Comparison of ENCODE assay signal across 24 mouse cellular contexts in the genomic region with DNA sequence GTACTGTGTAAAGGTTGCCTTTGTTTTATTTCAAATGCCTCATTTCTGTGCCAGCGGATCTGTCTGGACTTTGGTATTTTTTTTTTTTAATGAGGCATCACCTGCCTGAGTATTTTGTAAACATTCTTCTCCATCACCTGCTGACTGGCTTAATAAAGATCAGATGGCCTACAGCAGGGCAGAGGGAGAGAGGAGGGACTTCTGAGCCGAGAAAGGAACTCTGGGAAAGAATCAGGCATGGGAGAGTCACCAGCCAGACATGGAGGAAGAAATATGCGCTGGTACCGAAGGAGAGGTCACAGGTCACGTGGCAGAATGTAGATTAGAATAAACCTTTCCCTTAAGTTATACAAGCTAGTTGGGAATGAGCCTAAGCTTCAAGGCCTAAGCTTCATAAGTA.
DNase-seq lines count a peak whose midpoint lies in the region; ATAC-seq and TF ChIP-seq lines count a peak whose summit lies in the region.
"Had no signal": no experiment of that assay in that cellular context is flagged by ENCODE, and none has a peak within 500 bp of the region (broad histone marks: within the 10 kb centered on the region; RNA-seq: fewer than 3 reads in every experiment).

No protein-coding gene starts in this region.

- ATAC-seq in stomach, embryonic 14.5 days (ENCODE audit: insufficient number of reproducible peaks, insufficient read depth, low FRiP score, low read depth): peak; percentile 49; the same call in 1 of the 2 replicates
- no peak for ATAC-seq in neural tube, embryonic 15.5 days (ENCODE audit: low FRiP score)
- ATAC-seq in hindbrain, embryonic 13.5 days (ENCODE audit: low FRiP score): no peak
- ATAC-seq: activated CD4-positive, CD25-positive, alpha-beta regulatory T cell, adult 4 months; inflammation-experienced regulatory T-cells, adult 6 months had no signal

- no peak overlapping the region for H3K4me2 ChIP-seq in stomach, embryonic 14.5 days (replicated peaks; ENCODE audit: low read depth, low read length)
- no peak overlapping the region for H3K4me2 ChIP-seq in neural tube, embryonic 15.5 days
- H3K4me2 ChIP-seq in hindbrain, embryonic 13.5 days: no peak overlapping the region
- H3K4me2 ChIP-seq: embryonic facial prominence, embryonic 12.5 days; heart, embryonic 11.5 days; hindbrain, embryonic 14.5 days; limb, embryonic 13.5 days; lung, embryonic 15.5 days had no signal

- 21% methylated on average over 5 of the region's 5 CpGs for WGBS in liver, adult 2 months
- 19% methylated on average over 5 of the region's 5 CpGs for WGBS in stomach, embryonic 14.5 days
- WGBS in neural tube, embryonic 15.5 days: 61% methylated on average over 5 of the region's 5 CpGs
- WGBS in hindbrain, embryonic 13.5 days: 67% methylated on average over 5 of the region's 5 CpGs

- no peak for TF ChIP-seq CTCF in liver, adult 2 months (IDR thresholded peaks at IDR 0.05; ENCODE audit: low read depth, low read length)

- no peaks in the 10 kb centered on the region for H3K27me3 ChIP-seq in liver, adult 2 months (ENCODE audit: control insufficient read depth, insufficient read depth, low read length)
- H3K27me3 ChIP-seq in stomach, embryonic 14.5 days (ENCODE audit: control insufficient read depth, insufficient read depth, low read length): no peaks in the 10 kb centered on the region
- H3K27me3 ChIP-seq in neural tube, embryonic 15.5 days (replicated peaks): no peaks in the 10 kb centered on the region
- H3K27me3 ChIP-seq in hindbrain, embryonic 13.5 days: no peaks in the 10 kb centered on the region
- H3K27me3 ChIP-seq: embryonic facial prominence, embryonic 12.5 days; limb, embryonic 13.5 days; lung, embryonic 15.5 days had no signal

- no peak for TF ChIP-seq POLR2A in liver, adult 2 months (IDR thresholded peaks at IDR 0.05; ENCODE audit: extremely low read depth, insufficient read depth, low read length)

- H3K36me3 ChIP-seq in liver, adult 2 months (ENCODE audit: control insufficient read depth, insufficient read depth, low read length): no peaks in the 10 kb centered on the region
- H3K36me3 ChIP-seq in stomach, embryonic 14.5 days (ENCODE audit: control insufficient read depth, insufficient read depth, low read length): no peaks in the 10 kb centered on the region
- no peaks in the 10 kb centered on the region for H3K36me3 ChIP-seq in neural tube, embryonic 15.5 days
- H3K36me3 ChIP-seq in hindbrain, embryonic 13.5 days: no peaks in the 10 kb centered on the region
- H3K36me3 ChIP-seq: embryonic facial prominence, embryonic 12.5 days; limb, embryonic 13.5 days; lung, embryonic 15.5 days; midbrain, embryonic 10.5 days had no signal

- H3K79me2 ChIP-seq in liver, adult 2 months (ENCODE audit: control insufficient read depth, insufficient read depth, low read length): no peaks in the 10 kb centered on the region

- no peaks in the 10 kb centered on the region for H3K9me3 ChIP-seq in stomach, embryonic 14.5 days (ENCODE audit: control insufficient read depth, low read depth, low read length)
- H3K9me3 ChIP-seq in neural tube, embryonic 15.5 days (replicated peaks): no peaks in the 10 kb centered on the region
- no peaks in the 10 kb centered on the region for H3K9me3 ChIP-seq in hindbrain, embryonic 13.5 days
- H3K9me3 ChIP-seq: embryonic facial prominence, embryonic 12.5 days; limb, embryonic 13.5 days; lung, embryonic 15.5 days; midbrain, embryonic 10.5 days had no signal

- H3K4me3 ChIP-seq in liver, adult 2 months (ENCODE audit: insufficient read depth, low read depth, low read length): no peak overlapping the region
- no peak overlapping the region for H3K4me3 ChIP-seq in stomach, embryonic 14.5 days (ENCODE audit: low read depth, low read length)
- H3K4me3 ChIP-seq in neural tube, embryonic 15.5 days (replicated peaks): no peak overlapping the region
- H3K4me3 ChIP-seq in hindbrain, embryonic 13.5 days: no peak overlapping the region
- H3K4me3 ChIP-seq: embryonic facial prominence, embryonic 12.5 days; limb, embryonic 13.5 days; lung, embryonic 15.5 days; midbrain, embryonic 10.5 days had no signal

- H3K9ac ChIP-seq in liver, adult 2 months (ENCODE audit: low read depth, low read length): no peak overlapping the region; the same call in 1 of the 2 replicates
- H3K9ac ChIP-seq in stomach, embryonic 14.5 days (replicated peaks; ENCODE audit: low read depth, low read length): no peak overlapping the region
- H3K9ac ChIP-seq in neural tube, embryonic 15.5 days (replicated peaks): no peak overlapping the region
- no peak overlapping the region for H3K9ac ChIP-seq in hindbrain, embryonic 13.5 days
- H3K9ac ChIP-seq: embryonic facial prominence, embryonic 12.5 days; hindbrain, embryonic 14.5 days; limb, embryonic 13.5 days; liver, embryonic 14.5 days; lung, embryonic 15.5 days had no signal

- H3K27ac ChIP-seq in liver, adult 2 months (replicated peaks; ENCODE audit: insufficient read depth, low read depth, low read length): peak overlapping the region; percentile 99
- H3K27ac ChIP-seq in stomach, embryonic 14.5 days (ENCODE audit: low read length): peak overlapping the region; percentile 33; the same call in 1 of the 2 replicates
- no peak overlapping the region for H3K27ac ChIP-seq in neural tube, embryonic 15.5 days (replicated peaks)
- no peak overlapping the region for H3K27ac ChIP-seq in hindbrain, embryonic 13.5 days
- H3K27ac ChIP-seq: embryonic facial prominence, embryonic 12.5 days; hindbrain, embryonic 14.5 days; limb, embryonic 13.5 days; liver, embryonic 14.5 days; lung, embryonic 15.5 days; midbrain, embryonic 10.5 days had no signal

- peaks cover 15% of the 10 kb centered on the region for H3K4me1 ChIP-seq in liver, adult 2 months (ENCODE audit: control insufficient read depth, insufficient read depth, low read length)
- H3K4me1 ChIP-seq in stomach, embryonic 14.5 days (ENCODE audit: control insufficient read depth, insufficient read depth, low read length): peaks cover 4% of the 10 kb centered on the region; the same call in 1 of the 2 replicates
- no peaks in the 10 kb centered on the region for H3K4me1 ChIP-seq in neural tube, embryonic 15.5 days
- no peaks in the 10 kb centered on the region for H3K4me1 ChIP-seq in hindbrain, embryonic 13.5 days (replicated peaks)
- H3K4me1 ChIP-seq: embryonic facial prominence, embryonic 12.5 days; limb, embryonic 13.5 days had no signal

- DNase-seq in embryo, embryonic 10 days (ENCODE audit: low spot score): peak; percentile 18
- DNase-seq in embryo, embryonic 9.5 days (ENCODE audit: extremely low spot score): no peak
- DNase-seq in liver, adult 2 months (ENCODE audit: extremely low read depth, low read depth, low spot score): peak; percentile 95
- DNase-seq in liver: no peak
- DNase-seq: cerebellum, adult 2 months; cerebellum, postnatal 36 days; heart, postnatal 14 days; kidney, postnatal 36 days; layer of hippocampus, postnatal 36 days; lung, postnatal 4 days; right cerebral cortex, adult 18-20 months; thymus, postnatal 14 days had no signal

Comparison
In these comparisons a context has a peak if more than half of its experiments do, and no peak if none do; other contexts are left out.
1. DNase-seq: peak in embryo, embryonic 10 days (single experiment) and liver, adult 2 months (single experiment); none in embryo, embryonic 9.5 days (single experiment) and liver (single experiment).
2. H3K27ac ChIP-seq: peak in liver, adult 2 months (single experiment) and stomach, embryonic 14.5 days (single experiment); none in neural tube, embryonic 15.5 days (single experiment) and hindbrain, embryonic 13.5 days (single experiment).